27 mouse cellular contexts compared by ENCODE assay signal in genomic region chr1:129850007-129850564, GRCm38 (mm10).
DNase-seq lines count a peak whose midpoint lies in the region; ATAC-seq and TF ChIP-seq lines count a peak whose summit lies in the region.
"Had no signal": no experiment of that assay in that cellular context is flagged by ENCODE, and none has a peak within 500 bp of the region (broad histone marks: within the 10 kb centered on the region; RNA-seq: fewer than 3 reads in every experiment).

No protein-coding gene starts in this region.

- 72% methylated on average over 5 of the region's 5 CpGs for WGBS in forebrain, embryonic 15.5 days
- 77% methylated on average over 5 of the region's 5 CpGs for WGBS in forebrain, embryonic 14.5 days
- WGBS in hindbrain, embryonic 15.5 days: 61% methylated on average over 5 of the region's 5 CpGs
- 32% methylated on average over 5 of the region's 5 CpGs for WGBS in neural tube, embryonic 14.5 days
- WGBS in thymus, adult 2 months: 88% methylated on average over 5 of the region's 5 CpGs

- no peak overlapping the region for H3K9ac ChIP-seq in forebrain, embryonic 15.5 days (replicated peaks)
- H3K9ac ChIP-seq in forebrain, embryonic 14.5 days (ENCODE audit: low read length): no peak overlapping the region
- no peak overlapping the region for H3K9ac ChIP-seq in hindbrain, embryonic 15.5 days
- no peak overlapping the region for H3K9ac ChIP-seq in neural tube, embryonic 14.5 days (replicated peaks; ENCODE audit: low read depth, low read length)
- H3K9ac ChIP-seq: embryonic facial prominence, embryonic 12.5 days; heart, embryonic 13.5 days; intestine, embryonic 15.5 days; liver, embryonic 14.5 days had no signal

- 0 out of 2 replicates have a peak, but pooled peaks have one; percentile 35 for ATAC-seq in forebrain, embryonic 15.5 days (replicated peaks)
- ATAC-seq in forebrain, embryonic 14.5 days: no peak
- peak; percentile 45; the same call in 1 of the 2 replicates for ATAC-seq in hindbrain, embryonic 15.5 days (ENCODE audit: low FRiP score, low read depth)
- ATAC-seq in neural tube, embryonic 14.5 days (ENCODE audit: low read depth): peak; percentile 81; the same call in 1 of the 2 replicates
- no peak for ATAC-seq in megakaryocyte-erythroid progenitor cell, adult 5-6 weeks (replicated peaks; ENCODE audit: low FRiP score, low TSS enrichment, poor library complexity, severe bottlenecking)
- ATAC-seq: CD4-positive, CD25-positive, alpha-beta regulatory T cell, adult 4 months; intestine, embryonic 15.5 days; midbrain, embryonic 16.5 days had no signal

- no peak overlapping the region for H3K4me2 ChIP-seq in forebrain, embryonic 15.5 days (replicated peaks)
- no peak overlapping the region for H3K4me2 ChIP-seq in forebrain, embryonic 14.5 days (ENCODE audit: low read length)
- no peak overlapping the region for H3K4me2 ChIP-seq in hindbrain, embryonic 15.5 days
- no peak overlapping the region for H3K4me2 ChIP-seq in neural tube, embryonic 14.5 days (ENCODE audit: low read depth, low read length)
- H3K4me2 ChIP-seq: embryonic facial prominence, embryonic 12.5 days; heart, embryonic 13.5 days; intestine, embryonic 15.5 days; midbrain, embryonic 11.5 days had no signal

- no peak for TF ChIP-seq CTCF in thymus, adult 2 months (IDR thresholded peaks at IDR 0.05; ENCODE audit: borderline replicate concordance, control insufficient read depth, extremely low read depth, insufficient read depth, low read length, poor library complexity)

- H3K9me3 ChIP-seq in forebrain, embryonic 15.5 days: no peaks in the 10 kb centered on the region
- H3K9me3 ChIP-seq in forebrain, embryonic 14.5 days (replicated peaks; ENCODE audit: control insufficient read depth, low read length): no peaks in the 10 kb centered on the region
- H3K9me3 ChIP-seq in hindbrain, embryonic 15.5 days: no peaks in the 10 kb centered on the region
- no peaks in the 10 kb centered on the region for H3K9me3 ChIP-seq in neural tube, embryonic 14.5 days (ENCODE audit: control insufficient read depth, low read length)
- H3K9me3 ChIP-seq: embryonic facial prominence, embryonic 12.5 days; heart, embryonic 13.5 days; intestine, embryonic 15.5 days had no signal

- no peak for DNase-seq in forebrain, embryonic 14.5 days (ENCODE audit: low spot score)
- DNase-seq in layer of hippocampus, adult 9-11 months: peak; percentile 13
- no peak for DNase-seq in layer of hippocampus, adult 8-10 months (ENCODE audit: low spot score in 2 of 2)
- DNase-seq in thymus, adult 2 months: no peak
- DNase-seq: adrenal gland, postnatal 25 days; cerebellum, adult 18-20 months; cerebellum, postnatal 14 days; gastrocnemius, postnatal 10 days; heart, postnatal 10 days; kidney, adult 8-10 months; kidney, postnatal 4 days; liver; lung, adult 2 months; lung, postnatal 14 days; right cerebral cortex, adult 18-20 months had no signal

- H3K27ac ChIP-seq in forebrain, embryonic 15.5 days (replicated peaks): no peak overlapping the region
- no peak overlapping the region for H3K27ac ChIP-seq in forebrain, embryonic 14.5 days (ENCODE audit: low read depth, low read length)
- H3K27ac ChIP-seq in hindbrain, embryonic 15.5 days (replicated peaks): no peak overlapping the region
- H3K27ac ChIP-seq in neural tube, embryonic 14.5 days (ENCODE audit: low read depth, low read length): no peak overlapping the region
- H3K27ac ChIP-seq in thymus, adult 2 months (ENCODE audit: control insufficient read depth, insufficient read depth, low read length): no peak overlapping the region
- H3K27ac ChIP-seq: embryonic facial prominence, embryonic 12.5 days; heart, embryonic 13.5 days; intestine, embryonic 15.5 days; kidney, postnatal 0 days; liver, embryonic 14.5 days had no signal

- H3K4me1 ChIP-seq in forebrain, embryonic 15.5 days: no peaks in the 10 kb centered on the region
- no peaks in the 10 kb centered on the region for H3K4me1 ChIP-seq in forebrain, embryonic 14.5 days (ENCODE audit: control insufficient read depth, insufficient read depth, low read length)
- no peaks in the 10 kb centered on the region for H3K4me1 ChIP-seq in hindbrain, embryonic 15.5 days (replicated peaks)
- H3K4me1 ChIP-seq in neural tube, embryonic 14.5 days (ENCODE audit: control insufficient read depth, insufficient read depth, low read length): no peaks in the 10 kb centered on the region
- no peaks in the 10 kb centered on the region for H3K4me1 ChIP-seq in thymus, adult 2 months (replicated peaks; ENCODE audit: control insufficient read depth, insufficient read depth, low read length)
- H3K4me1 ChIP-seq: embryonic facial prominence, embryonic 12.5 days; heart, embryonic 13.5 days; intestine, embryonic 15.5 days had no signal

- TF ChIP-seq POLR2A in thymus, adult 2 months (IDR thresholded peaks at IDR 0.05; ENCODE audit: control insufficient read depth, extremely low read depth, insufficient read depth, low read length, poor library complexity): no peak

- H3K36me3 ChIP-seq in forebrain, embryonic 15.5 days: no peaks in the 10 kb centered on the region
- no peaks in the 10 kb centered on the region for H3K36me3 ChIP-seq in forebrain, embryonic 14.5 days (ENCODE audit: control insufficient read depth, insufficient read depth, low read length)
- H3K36me3 ChIP-seq in hindbrain, embryonic 15.5 days: no peaks in the 10 kb centered on the region
- H3K36me3 ChIP-seq in neural tube, embryonic 14.5 days (ENCODE audit: control insufficient read depth, insufficient read depth, low read length): no peaks in the 10 kb centered on the region
- H3K36me3 ChIP-seq in thymus, adult 2 months (ENCODE audit: control insufficient read depth, insufficient read depth, low read length): no peaks in the 10 kb centered on the region
- H3K36me3 ChIP-seq: embryonic facial prominence, embryonic 12.5 days; heart, embryonic 13.5 days; intestine, embryonic 15.5 days had no signal

- H3K27me3 ChIP-seq in forebrain, embryonic 15.5 days: no peaks in the 10 kb centered on the region
- H3K27me3 ChIP-seq in forebrain, embryonic 14.5 days (replicated peaks; ENCODE audit: control insufficient read depth, insufficient read depth, low read length): no peaks in the 10 kb centered on the region
- H3K27me3 ChIP-seq in hindbrain, embryonic 15.5 days: no peaks in the 10 kb centered on the region
- H3K27me3 ChIP-seq in neural tube, embryonic 14.5 days (ENCODE audit: control insufficient read depth, insufficient read depth, low read length): no peaks in the 10 kb centered on the region
- H3K27me3 ChIP-seq in thymus, adult 2 months (ENCODE audit: control insufficient read depth, insufficient read depth, low read length): no peaks in the 10 kb centered on the region
- H3K27me3 ChIP-seq: embryonic facial prominence, embryonic 12.5 days; heart, embryonic 13.5 days; intestine, embryonic 15.5 days had no signal

- H3K4me3 ChIP-seq in forebrain, embryonic 15.5 days: no peak overlapping the region
- no peak overlapping the region for H3K4me3 ChIP-seq in forebrain, embryonic 14.5 days (ENCODE audit: low read depth, low read length)
- no peak overlapping the region for H3K4me3 ChIP-seq in hindbrain, embryonic 15.5 days
- no peak overlapping the region for H3K4me3 ChIP-seq in neural tube, embryonic 14.5 days (ENCODE audit: low read depth, low read length)
- H3K4me3 ChIP-seq in thymus, adult 2 months (ENCODE audit: control insufficient read depth, insufficient read depth, low read length): no peak overlapping the region
- H3K4me3 ChIP-seq: embryonic facial prominence, embryonic 12.5 days; heart, embryonic 13.5 days; intestine, embryonic 15.5 days had no signal

Comparison
In these comparisons a context has a peak if more than half of its experiments do, and no peak if none do; other contexts are left out.
1. ATAC-seq: peak in forebrain, embryonic 15.5 days (single experiment), hindbrain, embryonic 15.5 days (single experiment) and neural tube, embryonic 14.5 days (single experiment); none in forebrain, embryonic 14.5 days (single experiment) and megakaryocyte-erythroid progenitor cell, adult 5-6 weeks (single experiment).